Mouse (Mus musculus): ENCODE measurements at regions not wholly inside any gene's neighbourhood (a gene's known extent, or its start where the extent isn't known, plus 50 kb on each side); places are given as distances from the start of the nearest gene placed in this dataset.

DNA sequence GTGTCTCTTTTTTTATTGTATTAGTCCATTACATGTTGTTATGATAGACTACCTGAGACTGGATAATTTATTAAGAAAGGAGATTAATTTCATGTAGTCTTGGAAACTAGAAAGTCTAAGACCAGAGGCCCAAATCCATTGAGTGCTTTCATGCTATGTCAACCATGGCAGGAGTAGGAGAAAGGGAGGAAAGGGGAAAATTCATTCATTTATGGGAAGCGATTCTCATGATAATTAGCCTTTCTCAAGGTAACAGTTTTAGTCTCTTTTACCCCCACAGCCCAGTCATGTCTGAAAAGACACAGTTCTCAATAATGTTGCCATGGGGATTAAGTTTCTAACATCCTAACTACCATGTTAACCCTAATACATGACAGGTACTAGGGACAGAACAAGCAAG, 292.8 kb upstream of the Gm6657 start:
- Histone ChIP-seq H3K27ac (ENCODE audit: insufficient read depth, low read depth, low read length, poor library complexity, severe bottlenecking) (no peak overlapping the region), H3K36me3 (ENCODE audit: control insufficient read depth, insufficient read depth, low read length, poor library complexity, severe bottlenecking) (no peaks in the 10 kb centered on the region), H3K4me1 (ENCODE audit: control insufficient read depth in 2 of 2, insufficient read depth in 2 of 2, low read length in 2 of 2, poor library complexity in 1 of 2) (no peaks in the 10 kb centered on the region), H3K9ac (ENCODE audit: insufficient read depth, low read depth, low read length, poor library complexity, severe bottlenecking) (no peak overlapping the region), H3K9me3 (ENCODE audit: control insufficient read depth, insufficient read depth, low read depth, low read length) (no peaks in the 10 kb centered on the region), H3K4me3 (ENCODE audit: insufficient read depth in 1 of 2, low read depth in 1 of 2, low read length in 2 of 2, poor library complexity in 1 of 2, severe bottlenecking in 1 of 2) (no peak overlapping the region)
- in situ Hi-C loops (cut with MboI; ENCODE audit: low sequenced_read_pairs in 2 of 2, unreplicated experiment in 2 of 2) = no loop called here
- TF ChIP-seq ZC3H11A (IDR thresholded peaks at IDR 0.05; ENCODE audit: borderline replicate concordance, low read depth, low read length) (no peak), HCFC1 (IDR thresholded peaks at IDR 0.05; ENCODE audit: borderline replicate concordance, insufficient read depth, low read length) (no peak), CHD2 (IDR thresholded peaks at IDR 0.05; ENCODE audit: low read depth, low read length) (no peak), MAFK (IDR thresholded peaks at IDR 0.05; ENCODE audit: insufficient read depth, low read depth, low read length) (no peak), ZNF384 (IDR thresholded peaks at IDR 0.05; ENCODE audit: low read depth, low read length) (no peak)
- no peak for DNase-seq (ENCODE audit: low read depth, low spot score)

DNA sequence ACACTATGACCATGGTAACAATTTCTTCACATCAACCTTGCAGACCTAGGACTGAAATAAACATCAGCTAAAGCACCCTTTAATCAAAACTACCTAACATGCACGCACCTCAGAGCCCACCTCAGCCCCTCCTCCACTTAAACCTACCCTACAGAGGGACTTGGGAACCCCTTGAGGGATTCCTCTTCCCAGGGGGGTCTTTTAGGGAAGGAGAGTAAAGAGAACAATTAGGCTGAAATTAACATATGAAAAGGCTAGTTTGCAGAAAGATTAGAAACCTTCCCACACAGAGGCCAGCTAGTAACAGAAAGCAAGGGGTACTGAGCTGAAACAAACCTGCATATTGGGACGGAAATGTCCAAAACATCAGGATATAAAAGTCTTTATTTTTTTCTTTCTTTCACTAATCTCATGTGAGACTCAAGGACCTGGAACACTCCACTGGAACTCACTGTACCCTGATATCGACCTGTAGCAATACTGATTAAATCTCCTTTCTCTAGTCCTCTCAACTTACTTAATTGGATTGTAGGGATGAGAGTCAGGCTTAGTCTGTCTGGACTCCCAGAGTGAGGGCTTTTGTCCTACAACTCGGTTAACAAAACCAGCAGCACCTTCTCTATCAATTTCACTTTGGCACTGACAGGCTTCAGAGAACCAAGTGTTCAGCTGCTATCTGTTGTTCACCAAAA, 281.0 kb upstream of the Gm6657 start:
- Histone ChIP-seq H3K4me3 (ENCODE audit: insufficient read depth in 1 of 2, low read depth in 1 of 2, low read length in 2 of 2, poor library complexity in 1 of 2, severe bottlenecking in 1 of 2) (no peak overlapping the region), H3K9ac (ENCODE audit: insufficient read depth, low read depth, low read length, poor library complexity, severe bottlenecking) (no peak overlapping the region), H3K27ac (ENCODE audit: insufficient read depth, low read depth, low read length, poor library complexity, severe bottlenecking) (no peak overlapping the region), H3K4me1 (ENCODE audit: control insufficient read depth in 2 of 2, insufficient read depth in 2 of 2, low read length in 2 of 2, poor library complexity in 1 of 2) (no peaks in the 10 kb centered on the region), H3K36me3 (ENCODE audit: control insufficient read depth, insufficient read depth, low read length, poor library complexity, severe bottlenecking) (no peaks in the 10 kb centered on the region), H3K9me3 (ENCODE audit: control insufficient read depth, insufficient read depth, low read depth, low read length) (no peaks in the 10 kb centered on the region)
- in situ Hi-C loops (cut with MboI; ENCODE audit: low sequenced_read_pairs in 2 of 2, unreplicated experiment in 2 of 2) = no loop called here
- peak; percentile 12 for DNase-seq (ENCODE audit: low read depth, low spot score)
- no peak for TF ChIP-seq HCFC1 (IDR thresholded peaks at IDR 0.05; ENCODE audit: borderline replicate concordance, insufficient read depth, low read length)

DNA sequence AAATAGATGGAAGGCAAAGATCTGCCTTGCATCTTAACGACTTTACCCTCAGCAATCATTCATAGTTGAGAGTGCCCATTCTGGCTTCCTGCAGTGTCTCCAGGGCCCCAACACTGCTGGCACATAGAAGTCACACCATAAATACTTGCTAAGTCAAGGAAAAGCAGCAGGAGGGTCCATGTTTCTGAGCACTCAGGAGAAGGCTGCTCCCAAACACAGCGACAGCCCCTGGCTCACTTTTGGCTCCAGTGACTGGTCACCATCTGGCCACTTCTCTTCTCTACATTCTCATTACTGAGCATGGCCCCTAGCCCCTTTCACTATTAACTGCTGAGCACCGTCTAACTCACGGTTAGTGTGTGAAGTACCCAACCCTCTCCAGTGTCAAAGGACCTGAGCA, 265.3 kb upstream of the Gm6657 start:
- Histone ChIP-seq H3K27ac (ENCODE audit: insufficient read depth, low read depth, low read length, poor library complexity, severe bottlenecking) (no peak overlapping the region), H3K9ac (ENCODE audit: insufficient read depth, low read depth, low read length, poor library complexity, severe bottlenecking) (no peak overlapping the region), H3K9me3 (ENCODE audit: control insufficient read depth, insufficient read depth, low read depth, low read length) (no peaks in the 10 kb centered on the region), H3K4me3 (ENCODE audit: insufficient read depth in 1 of 2, low read depth in 1 of 2, low read length in 2 of 2, poor library complexity in 1 of 2, severe bottlenecking in 1 of 2) (no peak overlapping the region), H3K36me3 (ENCODE audit: control insufficient read depth, insufficient read depth, low read length, poor library complexity, severe bottlenecking) (no peaks in the 10 kb centered on the region), H3K4me1 (ENCODE audit: control insufficient read depth in 2 of 2, insufficient read depth in 2 of 2, low read length in 2 of 2, poor library complexity in 1 of 2) (no peaks in the 10 kb centered on the region)
- in situ Hi-C loops (cut with MboI; ENCODE audit: low sequenced_read_pairs in 2 of 2, unreplicated experiment in 2 of 2) = no loop called here
- no peak for DNase-seq (ENCODE audit: low read depth, low spot score)
- TF ChIP-seq ZC3H11A (IDR thresholded peaks at IDR 0.05; ENCODE audit: borderline replicate concordance, low read depth, low read length) (no peak), MAFK (IDR thresholded peaks at IDR 0.05; ENCODE audit: insufficient read depth, low read depth, low read length) (no peak), CHD2 (IDR thresholded peaks at IDR 0.05; ENCODE audit: low read depth, low read length) (no peak)

DNA sequence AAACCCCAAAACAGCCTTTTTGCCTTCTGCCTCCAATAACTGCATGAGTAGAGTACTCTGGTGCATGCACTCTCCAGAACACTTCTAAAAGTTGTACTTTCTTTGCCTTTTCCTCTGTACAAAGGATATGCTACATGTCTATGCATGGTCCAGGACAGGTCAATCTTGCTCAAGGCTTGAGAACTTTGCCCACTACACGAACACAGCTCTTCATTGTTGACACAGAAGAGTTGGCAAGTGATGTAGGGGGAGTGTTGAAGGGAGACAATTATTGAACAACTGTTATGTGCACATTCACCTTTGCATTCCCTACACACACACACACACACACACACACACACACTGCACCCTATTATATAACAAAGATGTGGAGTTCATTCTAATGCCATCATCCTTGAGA, 264.5 kb upstream of the Gm6657 start:
- Histone ChIP-seq H3K4me3 (ENCODE audit: insufficient read depth in 1 of 2, low read depth in 1 of 2, low read length in 2 of 2, poor library complexity in 1 of 2, severe bottlenecking in 1 of 2) (no peak overlapping the region), H3K4me1 (ENCODE audit: control insufficient read depth in 2 of 2, insufficient read depth in 2 of 2, low read length in 2 of 2, poor library complexity in 1 of 2) (no peaks in the 10 kb centered on the region), H3K9ac (ENCODE audit: insufficient read depth, low read depth, low read length, poor library complexity, severe bottlenecking) (no peak overlapping the region), H3K27ac (ENCODE audit: insufficient read depth, low read depth, low read length, poor library complexity, severe bottlenecking) (no peak overlapping the region), H3K36me3 (ENCODE audit: control insufficient read depth, insufficient read depth, low read length, poor library complexity, severe bottlenecking) (no peaks in the 10 kb centered on the region), H3K9me3 (ENCODE audit: control insufficient read depth, insufficient read depth, low read depth, low read length) (no peaks in the 10 kb centered on the region)
- DNase-seq (ENCODE audit: low read depth, low spot score) = no peak
- in situ Hi-C loops (cut with MboI; ENCODE audit: low sequenced_read_pairs in 2 of 2, unreplicated experiment in 2 of 2) = no loop called here
- no peak for TF ChIP-seq ZC3H11A (IDR thresholded peaks at IDR 0.05; ENCODE audit: borderline replicate concordance, low read depth, low read length)
- TF ChIP-seq CHD2 (IDR thresholded peaks at IDR 0.05; ENCODE audit: low read depth, low read length) = no peak
- no peak for TF ChIP-seq MAFK (IDR thresholded peaks at IDR 0.05; ENCODE audit: insufficient read depth, low read depth, low read length)
- no peak for TF ChIP-seq HCFC1 (IDR thresholded peaks at IDR 0.05; ENCODE audit: borderline replicate concordance, insufficient read depth, low read length)
- no peak for TF ChIP-seq ZNF384 (IDR thresholded peaks at IDR 0.05; ENCODE audit: low read depth, low read length)

DNA sequence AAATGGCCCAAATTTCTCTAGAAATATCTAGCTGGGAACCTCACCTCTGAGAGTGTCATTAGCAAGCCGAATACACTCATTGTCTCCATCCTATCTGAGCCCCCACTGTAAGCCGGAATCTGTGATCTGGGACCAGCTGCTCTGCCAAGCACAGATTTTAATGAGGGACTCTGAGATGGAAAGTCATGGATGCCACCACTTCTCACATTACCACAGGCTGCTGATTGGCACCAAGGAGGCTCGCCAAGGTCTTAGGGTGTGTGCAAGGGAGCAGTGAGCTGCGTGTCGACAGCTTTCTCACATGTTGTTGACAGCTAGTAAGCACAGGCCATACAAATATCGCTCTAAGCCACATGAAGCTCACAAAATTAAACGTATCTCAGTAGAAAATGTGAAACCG, 250.1 kb upstream of the Gm6657 start:
- Histone ChIP-seq H3K4me1 (ENCODE audit: control insufficient read depth in 2 of 2, insufficient read depth in 2 of 2, low read length in 2 of 2, poor library complexity in 1 of 2) (no peaks in the 10 kb centered on the region), H3K4me3 (ENCODE audit: insufficient read depth in 1 of 2, low read depth in 1 of 2, low read length in 2 of 2, poor library complexity in 1 of 2, severe bottlenecking in 1 of 2) (no peak overlapping the region), H3K27ac (ENCODE audit: insufficient read depth, low read depth, low read length, poor library complexity, severe bottlenecking) (no peak overlapping the region), H3K9ac (ENCODE audit: insufficient read depth, low read depth, low read length, poor library complexity, severe bottlenecking) (no peak overlapping the region), H3K9me3 (ENCODE audit: control insufficient read depth, insufficient read depth, low read depth, low read length) (no peaks in the 10 kb centered on the region), H3K36me3 (ENCODE audit: control insufficient read depth, insufficient read depth, low read length, poor library complexity, severe bottlenecking) (no peaks in the 10 kb centered on the region)
- in situ Hi-C loops (cut with MboI; ENCODE audit: low sequenced_read_pairs in 2 of 2, unreplicated experiment in 2 of 2) = no loop called here
- no peak for DNase-seq (ENCODE audit: low read depth, low spot score)
- no peak for TF ChIP-seq HCFC1 (IDR thresholded peaks at IDR 0.05; ENCODE audit: borderline replicate concordance, insufficient read depth, low read length)
- TF ChIP-seq ZC3H11A (IDR thresholded peaks at IDR 0.05; ENCODE audit: borderline replicate concordance, low read depth, low read length) = no peak
- TF ChIP-seq ZNF384 (IDR thresholded peaks at IDR 0.05; ENCODE audit: low read depth, low read length) = no peak
